Mouse (Mus musculus): Measurements from ENCODE around the gene Utp11. TPM values are rescaled to one million over a fixed set of nuclear protein-coding genes. Genes with fewer than 3 reads are reported as not detected.
"Not testable (repeated sequence)": the region's sequence is repeated elsewhere in the genome, so short reads cannot be mapped to it uniquely, and the experiment has no call there.

Utp11 gene
- 10 to 100 TPM; 15.0 to 15.3 TPM for total RNA-seq (2021)
- long read RNA-seq, experiment 1, transcript Utp11-201 (8 exons, 1,603 nt): major isoform, 30 of 36 reads
- long read RNA-seq, experiment 1, partial matches to known transcripts: 1 of 36 reads
- long read RNA-seq, experiment 1, other reads (novel, unspliced or antisense): 5 of 36 reads
- long read RNA-seq, experiment 2, transcript Utp11-201 (8 exons, 1,603 nt): major isoform, 29 of 34 reads
- long read RNA-seq, experiment 2, partial matches to known transcripts: 1 of 34 reads
- long read RNA-seq, experiment 2, other reads (novel, unspliced or antisense): 4 of 34 reads

DNA sequence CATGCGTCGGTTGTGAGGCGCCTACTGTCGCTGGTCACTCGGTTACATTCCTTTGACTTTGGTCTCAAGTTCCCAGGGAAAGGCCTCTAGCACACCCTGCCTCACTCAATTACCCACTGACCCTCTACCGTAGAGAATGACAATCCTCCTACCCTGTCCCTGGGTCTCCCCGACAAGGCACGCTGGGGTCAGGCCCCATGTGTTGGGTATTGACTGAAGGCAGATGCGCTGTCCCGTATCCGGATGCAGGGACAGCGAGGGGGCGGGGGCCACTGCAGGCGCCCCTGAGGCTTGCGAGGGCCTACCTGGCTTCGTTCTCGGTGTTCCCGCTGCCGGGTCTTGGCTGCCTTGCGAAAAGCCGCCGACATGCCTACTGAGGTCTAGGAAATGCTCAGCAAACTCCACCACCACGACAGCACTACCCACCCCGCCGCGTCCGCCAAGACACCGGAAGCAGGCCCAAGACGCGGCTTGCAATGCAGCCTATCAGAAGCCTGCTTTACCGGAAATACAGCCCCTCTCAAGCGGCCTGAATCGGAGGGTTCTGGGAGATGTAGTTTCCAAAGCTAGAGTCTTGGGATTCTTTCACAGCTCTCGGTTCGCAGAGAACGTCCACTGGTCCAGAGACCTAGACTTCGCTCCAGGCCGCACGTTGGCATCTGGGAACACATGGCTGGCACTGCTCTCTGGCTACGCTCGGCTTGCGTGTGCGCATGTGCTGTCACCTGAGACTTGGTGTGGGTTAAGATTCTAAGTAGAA is at the start of gene Utp11:
Gene Utp11, minus strand, starts transcription at position 466 of the 760 bp plus-strand sequence.
- DNase-seq (ENCODE audit: low spot score in 2 of 2): peak; percentile 79 to 88

DNA sequence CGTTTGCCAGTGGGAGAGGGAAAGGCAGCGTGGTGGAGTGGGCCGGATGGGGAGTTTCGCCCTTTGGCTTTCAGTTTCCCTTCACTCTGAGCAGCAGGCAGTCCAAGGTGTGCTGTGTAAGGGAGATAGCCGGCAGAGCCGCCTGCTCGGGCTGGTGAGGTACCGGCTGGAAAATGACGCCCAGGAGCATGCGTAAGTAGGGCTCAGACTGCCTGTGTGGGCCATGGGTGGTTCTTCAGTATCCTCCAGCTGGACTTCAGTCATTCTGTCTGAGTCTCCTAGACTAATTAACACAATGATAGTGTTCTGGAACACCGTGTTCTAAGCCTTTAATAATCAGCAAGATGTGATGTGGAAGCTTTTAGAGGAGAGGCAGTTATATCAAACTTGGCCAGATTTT is 49.4 kb upstream of the Utp11 start:
- peak in 1 of 2 experiments; percentile 23 for DNase-seq (ENCODE audit: low spot score in 2 of 2)

DNA sequence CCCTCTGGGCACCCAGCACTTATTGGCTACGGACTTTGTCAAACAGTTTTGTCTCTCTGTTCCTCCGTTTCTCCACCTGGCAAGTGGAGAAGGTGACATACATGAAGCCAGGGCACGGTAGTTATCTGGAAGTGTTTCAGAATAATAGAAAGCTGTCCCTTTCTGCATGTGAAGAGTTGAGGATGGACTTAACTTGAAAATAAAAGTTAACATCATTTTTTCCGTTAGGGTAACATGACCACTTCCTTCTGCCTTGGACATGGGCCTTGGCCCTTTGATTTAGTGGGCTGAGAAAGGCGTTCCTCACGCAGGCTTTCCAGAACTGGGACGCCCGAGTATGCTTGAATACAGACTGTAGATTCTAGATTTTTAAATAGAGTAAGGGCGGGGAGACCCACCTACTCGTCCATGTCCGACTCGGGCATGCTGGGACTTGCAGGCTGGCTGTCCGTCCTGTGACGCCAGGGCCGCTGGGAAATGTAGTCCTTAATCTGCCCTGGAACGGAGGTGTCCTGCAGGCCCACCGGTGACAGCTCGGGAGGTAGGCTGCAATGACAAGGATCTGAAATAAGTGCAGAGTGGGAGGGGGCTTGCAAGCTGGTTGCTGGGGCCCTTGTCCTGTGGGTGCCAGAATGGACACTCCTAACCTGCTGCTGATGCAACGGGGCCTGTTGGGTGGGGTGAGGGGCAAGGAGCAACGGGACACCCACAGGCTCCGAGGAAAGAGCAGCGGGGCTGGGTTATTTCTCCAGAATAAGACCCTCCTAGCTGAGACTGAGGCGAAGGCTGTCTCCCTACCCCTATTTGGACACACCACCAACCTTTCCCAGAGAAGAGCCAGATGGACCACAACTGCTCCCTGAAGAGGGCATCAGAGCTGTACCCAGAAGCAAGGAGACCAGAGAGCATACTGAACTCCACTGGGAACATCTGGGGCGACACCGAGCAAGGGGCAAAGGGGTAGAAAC is 48.3 kb upstream of the Utp11 start, which contains the start of gene Inpp5b:
Gene Inpp5b, plus strand, starts transcription at position 475 of the 968 bp plus-strand sequence.
- peak; percentile 81 to 90 for DNase-seq (ENCODE audit: low spot score in 2 of 2)

DNA sequence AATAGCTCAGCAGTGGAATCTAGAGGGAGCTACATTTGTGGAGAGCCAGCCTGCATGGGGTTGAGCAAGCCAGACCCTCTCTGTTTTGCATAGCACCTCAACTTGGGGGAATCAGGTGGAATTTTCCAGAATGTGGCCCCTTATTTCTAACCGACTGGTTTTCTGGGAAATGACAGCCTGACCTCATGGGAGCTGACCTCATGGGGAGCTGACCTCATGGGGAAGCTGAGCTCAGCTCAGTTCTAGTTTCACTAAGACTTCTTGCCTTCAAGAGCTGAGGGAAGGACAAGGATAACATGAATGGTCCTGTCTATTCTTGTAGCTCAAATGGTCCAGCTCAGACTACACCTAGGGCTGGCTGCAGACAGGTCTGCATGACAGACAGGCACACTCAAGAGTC is 45.4 kb upstream of the Utp11 start:
- no peak for DNase-seq (ENCODE audit: low spot score in 2 of 2)

DNA sequence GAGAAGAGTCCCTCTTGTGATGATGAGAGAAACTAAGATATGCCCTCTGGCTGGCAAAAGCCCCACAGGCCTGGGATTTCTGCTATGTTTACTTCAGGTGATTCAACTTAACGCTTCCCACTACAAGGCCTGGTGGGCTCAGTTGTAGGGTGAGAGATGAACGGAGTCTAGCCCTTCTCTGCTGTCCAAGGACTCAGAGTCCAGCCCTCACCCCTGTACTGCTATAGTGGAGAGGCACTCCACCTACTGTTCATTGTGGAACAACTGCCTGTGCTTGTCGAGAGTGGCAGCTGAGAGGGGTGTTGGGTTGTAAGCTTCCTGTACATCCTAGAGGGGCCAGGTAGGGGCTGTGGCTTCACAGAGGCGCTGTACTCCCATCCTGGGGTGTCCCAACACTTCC is 44.6 kb upstream of the Utp11 start:
- DNase-seq (ENCODE audit: low spot score in 2 of 2): no peak

DNA sequence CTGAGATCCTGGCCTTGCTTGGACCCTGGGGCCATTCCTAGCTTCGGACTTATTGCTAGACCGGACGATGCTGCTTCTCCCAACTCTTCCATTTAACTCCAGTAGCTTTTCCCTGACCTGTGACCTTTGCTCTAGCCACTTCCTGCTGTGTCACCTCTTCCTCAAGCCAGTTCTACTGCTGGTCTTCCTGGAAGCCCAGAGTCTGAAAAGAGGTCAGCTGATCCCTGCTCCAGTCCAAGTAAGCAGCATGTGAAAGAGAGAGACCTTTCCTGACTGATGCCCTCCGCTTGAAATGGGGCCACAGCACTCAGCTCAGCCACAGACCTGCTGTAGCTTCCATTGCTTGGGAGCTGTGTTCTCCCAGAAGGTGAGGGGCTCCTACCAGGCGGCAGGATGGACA is 44.1 kb upstream of the Utp11 start:
- DNase-seq (ENCODE audit: low spot score in 2 of 2): no peak

DNA sequence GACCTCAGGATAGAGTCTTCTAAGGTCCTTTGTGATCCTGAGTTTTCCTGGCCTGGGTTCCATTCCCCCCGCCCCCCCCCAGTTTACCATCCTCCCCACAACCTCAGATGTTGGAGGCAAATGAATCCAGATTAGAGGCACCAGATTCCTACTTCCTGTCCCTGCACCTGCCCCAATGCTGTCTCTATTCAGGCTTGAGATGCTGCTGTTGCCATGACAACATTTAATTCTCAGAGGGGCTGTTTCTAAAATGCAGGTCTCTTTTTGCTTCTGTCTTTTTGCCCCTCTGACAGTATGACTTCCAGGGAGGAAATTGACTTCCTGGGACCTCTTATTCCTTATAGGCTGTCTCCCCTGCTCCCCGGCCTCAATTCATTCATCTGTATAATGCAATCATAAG is 43.6 kb upstream of the Utp11 start:
- no peak for DNase-seq (ENCODE audit: low spot score in 2 of 2)

DNA sequence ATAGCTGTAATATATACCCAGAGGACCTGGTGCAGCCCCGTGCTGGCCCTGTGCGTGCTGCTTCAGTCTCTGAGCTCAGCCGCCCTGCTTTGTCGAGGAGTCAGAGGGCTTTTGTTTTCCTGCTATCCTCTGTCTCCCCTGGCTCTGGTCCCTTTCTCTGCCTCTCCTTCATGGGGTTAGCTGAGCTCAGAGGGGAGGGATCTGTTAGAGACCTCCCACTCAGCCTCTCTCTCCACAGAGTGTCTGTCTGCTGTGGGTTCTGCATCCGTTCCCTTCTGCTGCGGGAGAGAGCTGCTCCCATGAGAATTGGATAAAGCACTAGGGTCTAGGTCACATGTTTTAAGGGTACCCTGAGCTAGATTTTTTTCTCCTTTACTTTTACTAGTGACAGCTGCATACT is 32.7 kb upstream of the Utp11 start:
- DNase-seq (ENCODE audit: low spot score in 2 of 2): no peak

DNA sequence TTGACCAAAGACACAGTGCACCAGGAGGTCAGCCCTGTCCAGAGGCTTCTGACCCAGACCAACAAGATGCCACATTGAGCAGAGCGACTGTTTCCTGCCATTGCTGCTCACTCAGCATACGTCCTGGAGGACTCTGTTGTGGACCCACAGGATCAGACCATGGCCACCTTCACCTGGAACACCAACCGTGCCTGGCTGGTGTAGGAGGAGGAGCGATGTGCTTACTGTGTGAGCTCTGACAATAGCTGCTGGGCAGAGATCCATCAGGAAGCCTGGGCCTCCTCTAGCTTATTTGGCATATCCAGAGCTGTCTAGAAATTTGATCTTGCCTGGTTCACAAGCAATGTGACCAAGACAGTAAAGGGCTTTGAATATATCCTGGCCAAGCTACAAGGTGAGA is 25.7 kb upstream of the Utp11 start:
- DNase-seq (ENCODE audit: low spot score in 2 of 2): no peak

DNA sequence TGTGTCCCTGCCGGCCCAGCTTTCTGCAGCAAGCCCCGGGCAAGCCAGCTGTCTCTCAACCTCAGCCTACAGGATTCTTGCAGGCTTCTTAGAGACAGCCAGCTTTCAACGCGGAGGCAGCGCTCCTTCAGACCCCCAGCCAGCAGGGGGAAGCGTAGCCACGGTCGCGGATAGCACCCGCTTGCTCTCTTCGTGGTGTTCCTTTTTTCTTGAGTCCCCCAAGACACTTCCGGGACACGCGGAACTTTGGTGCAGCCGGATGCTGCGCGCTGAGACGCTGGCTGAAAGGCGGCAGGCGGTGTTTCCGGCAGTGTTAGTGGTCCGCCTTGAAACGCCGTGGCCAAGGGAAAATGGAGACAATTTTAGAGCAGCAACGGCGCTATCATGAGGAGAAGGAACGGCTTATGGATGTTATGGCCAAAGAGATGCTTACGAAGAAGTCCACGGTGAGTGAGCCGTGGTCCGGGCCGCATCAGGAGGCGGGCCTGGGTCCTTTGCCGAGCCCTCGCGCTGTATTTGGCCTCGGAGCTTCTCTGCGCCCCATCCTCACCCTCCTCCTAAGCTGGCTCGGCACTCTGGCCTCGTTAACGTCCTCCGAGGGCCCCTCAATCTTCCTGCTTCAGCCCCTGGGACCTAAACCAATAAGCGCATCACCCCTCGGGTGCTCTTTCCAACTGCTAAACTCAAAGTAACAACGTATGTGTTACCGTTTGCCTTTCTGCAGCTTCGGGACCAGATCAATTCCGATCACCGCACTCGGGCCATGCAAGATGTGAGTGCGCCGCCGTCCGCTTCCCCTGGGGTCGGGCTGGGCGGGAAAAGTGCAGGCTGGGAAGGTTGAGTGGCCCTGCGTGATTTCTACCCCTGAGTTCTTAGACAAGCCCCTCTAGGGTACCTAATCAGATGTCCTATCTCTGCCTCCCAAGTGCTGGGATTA is 21.4 kb upstream of the Utp11 start, which contains the start of gene Sf3a3:
Gene Sf3a3, plus strand, starts transcription at position 232 of the 937 bp plus-strand sequence.
- DNase-seq (ENCODE audit: low spot score in 2 of 2): peak; percentile 94 to 95

DNA sequence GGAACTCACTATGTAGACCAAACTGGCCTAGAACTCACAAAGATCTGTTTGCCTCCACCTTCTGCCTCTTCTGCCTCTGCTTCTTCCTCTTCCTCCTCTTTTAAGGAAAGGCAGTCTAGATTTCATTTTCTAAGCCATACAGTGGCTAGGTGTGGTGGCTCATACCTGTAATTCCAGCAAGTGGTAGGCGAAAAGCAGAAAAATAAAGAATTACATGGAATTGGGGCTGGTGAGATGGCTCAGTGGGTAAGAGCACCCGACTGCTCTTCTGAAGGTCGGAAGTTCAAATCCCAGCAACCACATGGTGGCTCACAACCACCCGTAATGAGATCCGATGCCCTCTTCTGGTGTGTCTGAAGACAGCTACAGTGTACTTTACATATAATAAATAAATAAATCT is 20.4 kb upstream of the Utp11 start:
- not testable (repeated sequence) for DNase-seq (ENCODE audit: low spot score in 2 of 2)

DNA sequence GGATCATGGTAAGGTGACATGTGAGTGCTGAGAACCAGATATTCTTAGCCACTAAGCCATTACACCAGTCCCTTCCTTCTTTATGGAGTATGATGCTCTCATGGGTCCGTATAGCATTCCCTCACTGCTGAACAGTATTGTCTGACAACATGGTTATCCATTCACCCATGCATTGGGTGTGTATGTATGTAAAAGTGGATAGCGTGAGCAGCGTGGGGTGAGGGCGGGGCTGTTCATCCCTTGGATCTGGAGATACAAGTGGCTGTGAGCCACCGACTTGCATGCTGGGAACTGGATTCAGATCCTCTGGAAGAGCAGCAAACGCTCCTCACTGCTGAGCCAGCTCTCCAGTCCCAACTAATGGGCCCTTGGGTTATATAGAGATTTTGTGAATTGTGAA is 19.2 kb upstream of the Utp11 start:
- DNase-seq (ENCODE audit: low spot score in 2 of 2): no peak

DNA sequence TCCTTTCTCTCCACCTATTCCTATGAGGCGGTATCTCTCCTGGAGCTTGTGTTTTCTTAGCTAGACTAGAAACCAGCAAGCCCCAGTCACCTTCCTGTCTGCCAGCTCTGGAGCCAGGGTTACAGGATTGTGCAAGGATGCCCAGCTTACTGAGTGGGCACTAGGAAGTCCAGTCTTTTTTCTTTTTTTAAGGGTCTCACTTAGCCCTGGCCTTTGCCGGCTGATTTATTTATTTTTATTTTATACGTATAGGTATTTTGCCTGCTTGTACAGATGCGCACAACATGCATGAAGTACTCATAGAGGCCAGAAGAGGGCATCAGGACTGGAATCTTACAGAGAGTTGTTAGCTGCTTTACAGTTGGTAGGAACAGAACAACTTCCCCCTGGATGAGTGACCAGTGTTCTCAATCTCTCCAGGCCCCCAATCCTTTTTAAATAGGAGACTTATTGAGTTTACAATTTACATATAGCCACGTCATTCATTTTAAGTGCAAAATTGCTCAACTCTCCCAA is 17.4 kb upstream of the Utp11 start:
- DNase-seq (ENCODE audit: low spot score in 2 of 2): peak in 1 of 2 experiments; percentile 52

DNA sequence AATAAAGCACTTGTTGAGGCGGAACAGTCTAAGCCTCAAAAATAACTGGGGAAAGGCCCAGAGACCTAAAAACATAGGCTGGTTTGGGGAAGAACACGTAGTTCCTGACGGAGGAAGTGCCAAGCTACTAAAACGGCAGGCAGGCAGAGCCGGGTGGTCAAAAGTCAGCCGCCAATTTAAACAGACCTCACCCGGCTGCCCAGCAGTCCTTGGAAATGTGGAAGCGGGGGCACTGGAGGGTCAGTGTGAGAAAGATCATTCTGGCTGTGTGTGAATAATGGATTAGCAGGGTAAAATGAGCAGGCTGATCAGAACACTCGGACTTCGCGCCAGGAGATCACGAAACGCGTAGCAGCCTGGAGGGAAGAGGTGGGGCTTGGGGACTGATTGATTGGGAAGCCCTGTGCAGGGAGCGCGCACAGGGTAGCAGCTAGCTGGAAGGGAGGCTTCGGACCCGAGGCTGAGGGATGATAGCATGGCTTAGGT is 16.6 kb upstream of the Utp11 start:
- DNase-seq (ENCODE audit: low spot score in 2 of 2): no peak

DNA sequence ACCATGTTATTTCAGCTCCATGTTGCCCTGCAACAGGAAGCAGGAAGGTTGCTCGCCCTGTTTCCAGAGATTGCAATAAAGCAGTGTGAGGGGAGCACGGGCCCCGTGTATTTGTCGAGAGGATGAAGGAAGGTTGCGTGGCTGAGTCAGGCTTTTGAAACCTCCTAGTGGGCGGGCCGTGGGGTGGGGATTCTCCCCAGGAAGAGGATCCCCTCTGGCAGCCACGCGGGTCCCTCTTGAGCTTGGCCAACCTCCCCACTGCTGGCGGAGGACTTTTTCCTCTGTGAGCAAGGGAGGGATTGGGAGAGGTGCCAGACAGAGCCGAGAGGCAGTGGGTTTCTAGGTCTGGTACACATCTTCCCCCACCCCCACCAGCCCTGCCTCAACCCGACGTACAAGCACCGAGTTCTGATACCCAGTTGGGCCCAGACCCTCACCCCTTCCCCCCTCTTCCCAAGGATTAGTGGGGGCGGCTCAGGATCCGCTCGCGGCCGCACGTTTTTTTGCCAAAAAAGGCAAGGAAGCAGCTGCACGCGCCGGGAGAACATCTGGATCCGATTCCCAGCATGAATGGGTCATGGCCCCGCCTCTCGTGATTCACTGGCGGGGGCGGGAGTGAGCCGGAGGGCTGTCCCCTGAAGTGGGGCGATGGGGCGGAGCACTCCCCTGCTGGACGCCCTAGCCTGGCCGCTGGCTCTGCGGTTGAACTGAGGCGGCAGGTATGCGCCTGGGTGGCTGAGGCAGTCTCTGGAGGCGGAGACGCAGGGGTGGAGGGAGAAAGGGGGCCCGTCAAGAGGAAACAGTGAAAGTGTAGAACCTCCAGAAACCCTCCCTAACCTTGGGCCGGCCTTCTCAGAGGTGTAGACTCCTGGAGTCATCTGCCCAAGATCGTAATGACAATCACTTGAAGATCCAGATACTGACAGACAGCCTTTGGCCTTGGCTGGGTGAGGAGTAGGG is 15.4 kb upstream of the Utp11 start:
- DNase-seq (ENCODE audit: low spot score in 2 of 2): peak; percentile 65 to 69

DNA sequence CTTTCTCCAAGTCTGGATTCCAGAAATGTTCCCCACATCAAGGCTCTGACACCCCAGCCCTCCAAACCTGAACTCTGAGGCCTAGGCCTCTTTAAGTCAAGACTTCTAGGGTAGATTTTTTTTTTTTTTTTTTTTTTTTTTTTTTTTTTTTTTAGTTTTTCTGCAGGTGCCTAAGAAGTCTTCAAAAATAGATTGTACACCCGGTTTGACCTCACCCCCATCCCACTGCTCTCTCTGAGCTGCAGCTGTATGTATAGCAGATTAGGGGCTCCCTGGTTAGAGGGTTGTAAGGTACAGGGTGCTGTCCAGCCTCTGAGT is 14.8 kb upstream of the Utp11 start:
- DNase-seq (ENCODE audit: low spot score in 2 of 2): not testable (repeated sequence)

DNA sequence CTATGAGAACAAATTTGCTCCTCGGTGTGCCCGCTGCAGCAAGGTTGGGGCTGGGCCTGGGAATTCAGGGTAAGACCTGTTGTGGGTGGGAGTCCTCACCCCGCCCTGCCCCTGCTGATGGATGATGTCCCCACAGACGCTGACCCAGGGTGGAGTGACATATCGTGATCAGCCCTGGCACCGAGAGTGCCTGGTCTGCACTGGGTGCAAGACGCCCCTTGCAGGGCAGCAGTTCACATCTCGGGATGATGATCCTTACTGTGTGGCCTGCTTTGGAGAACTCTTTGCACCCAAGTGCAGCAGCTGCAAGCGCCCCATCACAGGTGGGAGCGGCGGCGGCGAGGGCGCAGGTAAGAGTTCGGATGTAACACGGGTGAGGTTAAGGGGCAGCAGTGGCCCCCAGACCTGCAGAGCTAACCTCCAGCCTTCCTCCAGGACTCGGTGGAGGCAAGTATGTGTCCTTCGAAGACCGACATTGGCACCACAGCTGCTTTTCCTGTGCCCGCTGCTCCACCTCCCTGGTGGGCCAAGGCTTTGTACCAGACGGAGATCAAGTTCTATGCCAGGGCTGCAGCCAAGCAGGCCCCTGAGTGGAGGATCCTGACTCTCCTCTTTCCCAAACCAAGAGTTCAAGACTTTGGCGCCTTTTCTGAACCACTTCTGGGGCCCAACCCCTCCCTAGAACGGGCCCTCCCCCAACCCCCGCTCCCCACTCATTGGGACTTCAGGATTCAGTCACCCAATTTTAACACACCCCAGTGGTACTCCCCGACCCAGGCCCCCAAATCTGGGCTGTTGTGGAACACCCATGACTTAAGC is 14.2 kb upstream of the Utp11 start:
- not testable (repeated sequence) for DNase-seq (ENCODE audit: low spot score in 2 of 2)

Measured in left cerebral cortex, adult 18-20 months (tissue).